8 mouse cellular contexts compared by ENCODE assay signal in the genomic region with DNA sequence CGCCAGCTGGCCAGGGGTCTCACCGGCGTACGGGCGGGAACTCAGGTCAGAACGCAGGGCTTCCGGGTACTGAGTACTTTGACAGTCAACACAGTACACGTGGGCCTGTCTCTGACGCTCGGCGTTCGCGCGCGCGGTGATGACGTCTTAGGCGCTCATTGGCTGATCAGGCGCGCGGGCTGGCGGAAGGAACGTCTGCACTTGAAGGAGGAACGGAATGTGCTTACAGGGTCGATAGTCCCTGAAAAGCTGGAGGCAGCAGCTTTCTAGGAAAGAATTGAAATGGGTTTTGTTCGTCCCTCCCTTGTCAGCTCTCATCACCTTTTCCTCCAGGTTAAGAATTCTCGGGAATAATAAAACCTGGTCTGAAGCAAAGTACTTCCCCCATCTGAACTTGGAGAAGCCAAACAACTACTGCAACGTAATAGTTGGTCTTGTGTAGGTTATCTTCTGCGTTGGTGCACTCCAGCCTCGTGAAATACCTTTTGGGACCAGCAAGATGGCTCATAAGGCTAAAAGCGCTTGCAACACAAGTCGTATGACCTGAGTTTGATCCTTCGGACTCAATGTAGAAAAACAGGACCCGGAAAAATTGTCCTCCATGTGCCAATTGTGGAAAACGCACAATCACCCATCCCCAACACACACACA. TPM values are rescaled to one million over a fixed set of nuclear protein-coding genes. Genes with fewer than 3 reads are reported as not detected.
A peak's percentile ranks its signal among the peaks of the same experiment; 100 is the strongest.
DNase-seq lines count a peak whose midpoint lies in the region; ATAC-seq and TF ChIP-seq lines count a peak whose summit lies in the region.

Gene Scfd2, minus strand, starts transcription at position 130 of the 651 bp plus-strand sequence.

- intact Hi-C loops in heart, postnatal 36 days (cut with DNase I) = loop anchor here (5.0 kb wide), 2 partner anchors 219 to 511 kb away; partner anchors contain the start of gene Chic2

- in situ Hi-C loops in ES-E14 (cut with MboI; ENCODE audit: low sequenced_read_pairs in 2 of 2, unreplicated experiment in 2 of 2) = no loop called here

- peak; percentile 92 for DNase-seq in ES-E14 (ENCODE audit: low read depth, low spot score)
- DNase-seq in cerebellum, adult 11-12 months = peak; percentile 95
- DNase-seq in heart, postnatal 36 days = peak; percentile 96
- peak; percentile 97 to 99 for DNase-seq in layer of hippocampus, adult 2 months (ENCODE audit: low spot score in 2 of 2)
- peak; percentile 99 for DNase-seq in lung, embryonic 14.5 days
- peak; percentile 97 for DNase-seq in thymus, adult 2 months

- H3K9me3 ChIP-seq in ES-E14 (ENCODE audit: control insufficient read depth, insufficient read depth, low read depth, low read length) = no peaks in the 10 kb centered on the region
- no peaks in the 10 kb centered on the region for H3K9me3 ChIP-seq in forebrain, embryonic 16.5 days (ENCODE audit: control insufficient read depth, low read length)
- H3K9me3 ChIP-seq in lung, embryonic 14.5 days (ENCODE audit: low read depth, low read length) = no peaks in the 10 kb centered on the region

- peak within 1 kb of the TSS; percentile 83 to 97 for H3K4me3 ChIP-seq in ES-E14 (ENCODE audit: insufficient read depth in 1 of 2, low read depth in 1 of 2, low read length in 2 of 2, poor library complexity in 1 of 2, severe bottlenecking in 1 of 2)
- peak within 1 kb of the TSS; percentile 91 for H3K4me3 ChIP-seq in forebrain, embryonic 16.5 days (replicated peaks; ENCODE audit: low read length)
- peak within 1 kb of the TSS; percentile 82 for H3K4me3 ChIP-seq in layer of hippocampus, adult 2 months
- peak within 1 kb of the TSS; percentile 85 for H3K4me3 ChIP-seq in lung, embryonic 14.5 days (ENCODE audit: low read depth, low read length)
- peak within 1 kb of the TSS; percentile 96 for H3K4me3 ChIP-seq in olfactory bulb, adult 2 months (ENCODE audit: insufficient read depth, low read depth, low read length)
- H3K4me3 ChIP-seq in thymus, adult 2 months (ENCODE audit: control insufficient read depth, insufficient read depth, low read length) = peak within 1 kb of the TSS; percentile 79

- no peaks in the 10 kb centered on the region for H3K36me3 ChIP-seq in ES-E14 (ENCODE audit: control insufficient read depth, insufficient read depth, low read length, poor library complexity, severe bottlenecking)
- no peaks in the 10 kb centered on the region for H3K36me3 ChIP-seq in forebrain, embryonic 16.5 days (ENCODE audit: control insufficient read depth, insufficient read depth)
- no peaks in the 10 kb centered on the region for H3K36me3 ChIP-seq in lung, embryonic 14.5 days (ENCODE audit: insufficient read depth)
- H3K36me3 ChIP-seq in thymus, adult 2 months (ENCODE audit: control insufficient read depth, insufficient read depth, low read length) = no peaks in the 10 kb centered on the region

- TF ChIP-seq POLR2A in olfactory bulb, adult 2 months (IDR thresholded peaks at IDR 0.05; ENCODE audit: insufficient read depth, low read depth, low read length) = peak; percentile 43
- TF ChIP-seq POLR2A in thymus, adult 2 months (IDR thresholded peaks at IDR 0.05; ENCODE audit: control insufficient read depth, extremely low read depth, insufficient read depth, low read length, poor library complexity) = no peak

- ATAC-seq in forebrain, embryonic 16.5 days = peak; percentile 87
- peak; percentile 89 for ATAC-seq in lung, embryonic 14.5 days (ENCODE audit: insufficient read depth)

- H3K27me3 ChIP-seq in forebrain, embryonic 16.5 days (replicated peaks; ENCODE audit: control insufficient read depth, insufficient read depth, low read length) = no peaks in the 10 kb centered on the region
- no peaks in the 10 kb centered on the region for H3K27me3 ChIP-seq in lung, embryonic 14.5 days (ENCODE audit: insufficient read depth, low read length)
- no peaks in the 10 kb centered on the region for H3K27me3 ChIP-seq in thymus, adult 2 months (ENCODE audit: control insufficient read depth, insufficient read depth, low read length)

- H3K4me1 ChIP-seq in ES-E14 (ENCODE audit: control insufficient read depth in 2 of 2, insufficient read depth in 2 of 2, low read length in 2 of 2, poor library complexity in 1 of 2) = peaks cover 2 to 6% of the 10 kb centered on the region in 2 experiments; a peak in 2 of 4 replicates
- H3K4me1 ChIP-seq in forebrain, embryonic 16.5 days (replicated peaks; ENCODE audit: control insufficient read depth, insufficient read depth, low read length) = peaks cover 39% of the 10 kb centered on the region
- peaks cover 7% of the 10 kb centered on the region; the same call in 1 of the 2 replicates for H3K4me1 ChIP-seq in lung, embryonic 14.5 days (ENCODE audit: insufficient read depth)
- H3K4me1 ChIP-seq in olfactory bulb, adult 2 months (ENCODE audit: control insufficient read depth, insufficient read depth, low read length) = peaks cover 10% of the 10 kb centered on the region; the same call in 1 of the 2 replicates
- peaks cover 10% of the 10 kb centered on the region for H3K4me1 ChIP-seq in thymus, adult 2 months (replicated peaks; ENCODE audit: control insufficient read depth, insufficient read depth, low read length)

- 7% methylated on average over 35 of the region's 35 CpGs for WGBS in forebrain, embryonic 16.5 days
- 7% methylated on average over 35 of the region's 35 CpGs for WGBS in lung, embryonic 14.5 days
- 5% methylated on average over 35 of the region's 35 CpGs for WGBS in olfactory bulb, adult 2 months
- 7% methylated on average over 35 of the region's 35 CpGs for WGBS in thymus, adult 2 months

- TF ChIP-seq CTCF in layer of hippocampus, adult 2 months (conservative IDR thresholded peaks at IDR 0.05) = no peak
- no peak for TF ChIP-seq CTCF in lung, embryonic 14.5 days (IDR thresholded peaks at IDR 0.05; ENCODE audit: low read depth)
- no peak for TF ChIP-seq CTCF in olfactory bulb, adult 2 months (IDR thresholded peaks at IDR 0.05; ENCODE audit: insufficient read depth, low read depth, low read length)
- no peak for TF ChIP-seq CTCF in thymus, adult 2 months (IDR thresholded peaks at IDR 0.05; ENCODE audit: borderline replicate concordance, control insufficient read depth, extremely low read depth, insufficient read depth, low read length, poor library complexity)

- H3K9ac ChIP-seq in ES-E14 (ENCODE audit: insufficient read depth, low read depth, low read length, poor library complexity, severe bottlenecking) = peak within 1 kb of the TSS; percentile 72
- H3K9ac ChIP-seq in forebrain, embryonic 16.5 days (replicated peaks; ENCODE audit: low read depth, low read length) = peak within 1 kb of the TSS; percentile 63
- H3K9ac ChIP-seq in lung, embryonic 14.5 days = peak within 1 kb of the TSS; percentile 60

- no peak within 1 kb of the TSS for H3K27ac ChIP-seq in ES-E14 (ENCODE audit: insufficient read depth, low read depth, low read length, poor library complexity, severe bottlenecking)
- no peak within 1 kb of the TSS for H3K27ac ChIP-seq in forebrain, embryonic 16.5 days (ENCODE audit: low read length)
- H3K27ac ChIP-seq in layer of hippocampus, adult 2 months = peak within 1 kb of the TSS; percentile 73
- peak within 1 kb of the TSS; percentile 83 for H3K27ac ChIP-seq in lung, embryonic 14.5 days (ENCODE audit: low read depth)
- H3K27ac ChIP-seq in olfactory bulb, adult 2 months (ENCODE audit: insufficient read depth, low read depth, low read length) = peak within 1 kb of the TSS; percentile 39
- no peak within 1 kb of the TSS for H3K27ac ChIP-seq in thymus, adult 2 months (ENCODE audit: control insufficient read depth, insufficient read depth, low read length)

- peak within 1 kb of the TSS; percentile 98 for H3K4me2 ChIP-seq in forebrain, embryonic 16.5 days (ENCODE audit: low read length)
- peak within 1 kb of the TSS; percentile 99 for H3K4me2 ChIP-seq in lung, embryonic 14.5 days

TF ChIP-seq in ES-E14, 5 proteins besides CTCF, POLR2A, EP300 and RAD21:
- TF ChIP-seq CHD2 (IDR thresholded peaks at IDR 0.05; ENCODE audit: low read depth, low read length) = peak; percentile 63; the same call in 1 of the 2 replicates
- peak; percentile 73; the same call in 1 of the 2 replicates for TF ChIP-seq HCFC1 (IDR thresholded peaks at IDR 0.05; ENCODE audit: borderline replicate concordance, insufficient read depth, low read length)
- TF ChIP-seq ZNF384 (IDR thresholded peaks at IDR 0.05; ENCODE audit: low read depth, low read length) = no peak
- TF ChIP-seq ZC3H11A (IDR thresholded peaks at IDR 0.05; ENCODE audit: borderline replicate concordance, low read depth, low read length) = no peak
- no peak for TF ChIP-seq MAFK (IDR thresholded peaks at IDR 0.05; ENCODE audit: insufficient read depth, low read depth, low read length)

RNA-seq across cellular contexts. Expression of gene Scfd2, which starts in this region (rescaled TPM):
- 24.8 and 25.8 TPM in 2 replicates for total RNA-seq in ES-E14 (2012; rRNA removed)
- polyA plus RNA-seq in forebrain, embryonic 16.5 days (2015; fragmentation: Nextera tagmentation; extraction: Ambion mirVana) = 28.4 and 29.0 TPM in 2 replicates
- 10 to 100 TPM; 11.6 to 12.9 TPM for total RNA-seq in heart, postnatal 36 days (2021)
- 10 to 100 TPM; 23.6 to 27.6 TPM for total RNA-seq in layer of hippocampus, adult 2 months (2021)
- 17.8 and 17.9 TPM in 2 replicates for polyA plus RNA-seq in lung, embryonic 14.5 days (2014; fragmentation: Nextera tagmentation; extraction: Ambion mirVana)
- not detected in 2 replicates for polyA plus RNA-seq in olfactory bulb, adult 2 months (2012; ENCODE audit: insufficient read depth, insufficient read length, low replicate concordance, missing spikeins)
- polyA plus RNA-seq in thymus, adult 2 months (2012; rRNA removed) = 14.5 and 15.3 TPM in 2 replicates

Comparison
In these comparisons a context has a peak if more than half of its experiments do, and no peak if none do; other contexts are left out.
1. RNA of gene Scfd2 (polyA plus RNA-seq): 28.4 to 29.0 TPM in forebrain, embryonic 16.5 days, 17.8 to 17.9 TPM in lung, embryonic 14.5 days and 14.5 to 15.3 TPM in thymus, adult 2 months; not detected in olfactory bulb, adult 2 months; every median in the first group is over 10 times any median in the second.
2. H3K27ac ChIP-seq: peak in layer of hippocampus, adult 2 months (single experiment), lung, embryonic 14.5 days (single experiment) and olfactory bulb, adult 2 months (single experiment); none in ES-E14 (single experiment), forebrain, embryonic 16.5 days (single experiment) and thymus, adult 2 months (single experiment).
3. Peak in every context shown above with its lines, with median percentiles within 50 percentile points of each other: DNase-seq, H3K4me3 ChIP-seq and H3K9ac ChIP-seq.